Mouse (Mus musculus) layer of hippocampus, postnatal 25 days (tissue): Measurements from ENCODE around the gene Chordc1. TPM values are rescaled to one million over a fixed set of nuclear protein-coding genes. Genes with fewer than 3 reads are reported as not detected.
A peak's percentile ranks its signal among the peaks of the same experiment; 100 is the strongest.
"Not testable (repeated sequence)": the region's sequence is repeated elsewhere in the genome, so short reads cannot be mapped to it uniquely, and the experiment has no call there.

Experiments
- DNase-seq, 2 experiments: peaks; one replicate each; pipeline ENCODE4 v3.0.0; 2022; ENCODE audit warnings: mixed read lengths in 2 of 2, low spot score in 1 of 2; ENCODE audit errors: extremely low spot score in 1 of 2
- total RNA-seq, 2 experiments: library from RNA; stranded (reverse); gene quantifications; 2 replicates each; pipeline ENCODE4 v1.2.3; 2021

Gene Chordc1
- total RNA-seq, result 10 to 100 TPM; 90.5 to 99.5 TPM

DNA sequence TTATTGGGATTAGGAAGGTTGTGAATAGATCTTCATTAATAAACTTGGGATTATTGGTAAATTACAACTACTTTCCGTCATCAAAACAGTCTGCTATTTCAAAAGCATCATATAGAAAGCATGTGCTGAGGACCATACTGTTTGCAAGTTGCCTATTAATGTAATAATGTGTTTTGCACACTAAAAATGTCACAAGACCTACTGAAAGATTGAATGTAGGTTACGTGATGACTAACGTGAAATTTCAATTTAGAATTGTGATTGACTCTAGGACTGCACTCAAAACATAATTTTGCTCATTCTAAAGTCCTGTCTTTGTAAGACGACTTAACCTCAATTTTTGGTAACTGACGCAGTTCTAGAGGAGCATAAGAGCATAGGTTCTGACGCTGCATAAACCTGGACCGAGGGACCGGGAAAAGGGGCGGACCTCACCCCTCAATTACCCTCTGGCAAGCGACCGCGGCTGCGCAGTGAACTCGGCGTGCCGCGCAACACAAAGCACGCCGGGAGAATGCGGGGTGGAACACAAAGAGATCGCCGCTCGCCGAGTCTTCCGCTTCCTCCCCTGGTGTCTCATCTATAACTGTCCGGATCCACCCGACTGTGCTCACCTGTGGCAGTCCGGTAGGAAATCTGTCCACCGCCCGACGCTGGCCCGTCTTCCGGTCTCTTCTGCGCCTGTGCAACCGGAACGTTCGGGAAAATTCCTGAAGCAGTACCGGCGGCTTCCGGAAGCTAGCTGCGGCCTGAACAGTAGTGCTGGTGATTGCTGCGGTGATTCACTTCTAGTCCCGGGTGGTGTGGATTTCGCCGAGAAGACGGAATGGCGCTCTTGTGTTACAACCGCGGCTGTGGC lies at the start of gene Chordc1:
Gene Chordc1 (plus strand): TSS at position 555 of the 859 bp plus-strand sequence.
- DNase-seq, result peak; percentile 86 to 89

DNA sequence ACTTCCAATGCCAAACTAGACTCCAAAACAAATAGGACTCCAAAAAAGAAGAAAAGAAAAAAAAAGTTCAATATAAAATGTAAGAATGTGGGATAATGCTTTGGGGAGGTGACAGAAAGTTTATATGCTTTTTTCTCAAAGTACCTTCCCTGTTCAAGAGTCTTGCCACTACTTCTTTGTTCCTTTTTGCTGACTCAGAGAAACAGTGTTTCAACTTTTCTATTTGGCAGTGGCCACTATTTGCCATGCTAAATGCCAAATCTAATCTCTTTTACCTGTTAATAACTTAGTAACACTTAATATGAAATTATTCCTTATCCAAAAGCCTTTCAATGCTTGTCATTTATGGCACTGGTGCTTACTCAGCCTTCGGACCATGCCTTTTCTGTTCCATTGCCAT lies 16.0 kb upstream of the Chordc1 start:
- no peak for DNase-seq

DNA sequence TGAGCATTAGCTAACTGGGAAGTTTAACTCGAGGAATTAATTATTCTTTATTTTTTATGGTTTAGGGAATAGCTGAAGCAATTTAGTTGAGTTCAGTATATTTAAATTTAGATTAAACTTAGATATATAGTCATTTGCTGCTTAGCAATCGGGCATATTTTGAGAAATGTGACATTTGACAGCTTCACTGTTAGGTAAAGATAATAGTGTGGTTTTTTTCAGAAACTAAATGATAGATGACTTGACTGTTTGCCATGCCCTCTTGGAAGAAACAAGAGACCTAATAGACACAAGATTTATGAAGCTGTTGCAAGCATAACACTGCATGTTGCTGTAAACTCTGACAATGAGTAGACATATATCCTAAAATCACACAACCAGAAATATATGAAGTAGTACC lies 15.1 kb upstream of the Chordc1 start:
- no peak for DNase-seq

DNA sequence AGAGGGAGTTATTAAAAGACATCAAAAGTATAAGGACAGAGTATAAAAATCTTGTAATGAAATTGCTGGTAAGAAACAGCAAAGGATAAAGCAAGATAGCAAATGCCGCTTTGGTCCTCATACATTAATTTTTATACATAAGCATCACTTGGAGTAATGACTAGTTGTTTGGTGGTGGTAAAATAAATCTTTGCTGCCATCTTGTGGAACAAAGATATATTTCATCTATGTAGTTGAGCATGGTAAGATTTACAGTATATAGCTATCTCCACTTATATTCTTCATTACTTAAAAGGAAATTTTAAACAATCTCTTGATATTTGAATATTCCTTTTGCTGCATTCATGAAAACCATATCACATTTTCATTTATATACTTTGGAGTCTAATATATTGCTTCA lies 14.4 kb upstream of the Chordc1 start:
- DNase-seq, result no peak

DNA sequence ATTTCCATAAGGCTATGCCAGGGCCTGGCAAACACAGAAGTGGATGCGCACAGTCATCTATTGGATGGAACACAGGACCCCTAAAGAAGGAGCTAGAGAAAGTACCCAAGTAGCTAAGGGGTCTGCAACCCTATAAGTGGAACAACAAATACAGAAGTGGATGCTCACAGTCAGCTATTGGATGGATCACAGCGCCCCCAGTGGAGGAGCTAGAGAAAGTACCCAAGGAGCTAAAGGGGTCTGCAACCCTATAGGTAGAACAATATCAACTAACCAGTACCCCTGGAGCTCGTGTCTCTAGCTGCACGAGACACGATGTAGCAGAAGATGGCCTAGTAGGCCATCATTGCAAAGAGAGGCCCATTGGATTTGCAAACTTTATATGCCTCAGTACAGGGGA lies 13.2 kb upstream of the Chordc1 start:
- not testable (repeated sequence) for DNase-seq

DNA sequence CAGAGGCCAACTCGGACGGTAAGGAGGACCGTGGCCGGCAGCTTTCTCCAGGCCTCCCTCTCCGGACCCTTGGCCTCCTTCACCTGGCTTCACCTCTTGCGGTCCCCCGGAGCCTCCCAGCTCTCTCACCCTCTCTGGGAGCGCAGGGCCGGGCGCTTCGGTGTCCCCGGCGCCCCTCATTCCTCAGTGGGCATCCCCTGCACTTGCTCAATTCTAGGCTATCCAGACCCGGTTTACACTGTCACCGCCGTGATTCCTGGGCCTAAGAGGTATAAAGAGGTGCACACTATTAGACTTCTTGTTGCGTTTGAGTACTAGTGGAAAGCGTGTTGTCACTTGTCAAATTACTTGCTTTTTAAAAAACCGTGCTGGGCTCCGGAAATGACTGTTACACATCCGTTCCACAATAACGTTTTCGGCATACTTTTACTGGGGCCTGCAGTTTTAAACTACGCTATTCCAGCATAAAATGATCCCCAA lies 558 bp downstream of the Chordc1 start:
- no peak for DNase-seq

DNA sequence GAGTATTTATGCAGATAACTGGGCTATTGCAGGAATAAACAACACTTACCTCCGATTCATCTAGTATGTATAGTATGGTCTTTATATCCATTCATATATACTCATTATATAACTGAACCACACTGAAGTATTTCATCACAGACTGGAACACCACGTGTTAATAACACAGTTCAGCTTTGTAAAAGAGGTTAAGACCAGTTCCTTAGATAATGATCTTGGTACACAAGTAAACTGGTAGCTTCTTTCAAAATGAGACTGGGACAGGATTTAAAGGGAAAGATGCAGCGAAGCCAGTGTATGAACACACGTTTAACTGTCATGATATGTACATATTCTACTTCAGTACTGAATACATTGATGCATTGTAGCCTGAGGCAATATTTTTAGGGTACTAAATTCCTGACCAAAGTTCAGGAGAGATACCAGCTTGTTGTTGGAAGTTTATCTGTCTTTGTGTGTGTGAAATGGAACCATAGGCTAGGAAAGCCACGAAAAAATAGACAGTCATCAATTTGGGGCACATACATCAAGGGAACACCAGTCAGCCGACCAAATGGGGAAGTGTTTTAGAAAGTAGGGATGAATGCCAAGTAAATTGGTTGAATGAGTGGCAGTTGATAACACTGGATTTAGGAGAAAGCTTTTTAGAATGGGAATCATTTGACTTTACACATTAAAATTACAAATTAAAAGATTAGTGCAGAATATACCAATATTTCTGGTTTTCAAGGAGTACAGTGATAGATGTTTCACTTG lies 1.3 kb downstream of the Chordc1 start:
- DNase-seq, result no peak

DNA sequence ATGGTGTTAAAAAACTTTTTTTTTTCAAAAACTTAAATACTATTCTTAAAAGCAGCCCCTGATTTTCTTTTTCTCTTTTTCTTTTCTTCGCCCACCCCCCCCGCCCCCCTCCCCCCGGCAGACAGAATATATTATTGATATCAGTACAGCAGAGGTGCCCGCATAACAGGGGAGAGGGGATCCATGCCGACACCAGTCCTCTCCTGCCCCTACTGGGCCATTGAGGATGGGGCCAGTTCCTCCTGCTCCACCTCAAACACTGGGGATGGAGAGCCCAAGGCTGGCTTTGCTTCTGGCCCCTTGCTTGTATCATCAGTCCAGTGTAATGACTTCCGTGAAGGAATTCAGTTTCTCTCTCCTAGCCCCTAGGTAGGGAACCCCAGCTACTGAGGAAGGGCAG lies 6.4 kb downstream of the Chordc1 start:
- DNase-seq, result no peak

DNA sequence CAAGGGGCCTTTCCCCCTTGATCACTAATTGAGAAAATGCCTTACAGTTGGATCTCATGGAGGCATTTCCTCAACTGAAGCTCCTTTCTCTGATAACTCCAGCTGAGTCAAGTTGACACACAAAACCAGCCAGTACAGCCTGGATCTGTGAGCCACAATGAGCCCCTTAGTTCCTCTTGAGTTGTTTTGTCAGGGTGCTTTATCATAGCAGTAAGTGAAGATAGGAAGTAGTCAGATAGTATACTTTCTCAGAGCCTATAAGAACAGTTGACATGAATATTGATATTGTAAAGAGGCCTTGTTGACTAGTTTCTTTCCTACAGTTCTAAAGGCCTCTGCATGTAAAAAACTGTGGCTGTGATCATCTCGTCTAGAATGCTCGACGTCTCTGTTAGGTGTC lies 28.1 kb downstream of the Chordc1 start:
- no peak for DNase-seq

Other genes starting within 250 kb of the Chordc1 start
- under 1 TPM; 0.40 to 0.66 TPM for gene Naalad2, start 110.9 kb downstream of the Chordc1 start, total RNA-seq
- gene Ubtfl1, start 112.3 kb downstream of the Chordc1 start, total RNA-seq, result not detected
- not detected for gene Mbd3l2, start 138.5 kb downstream of the Chordc1 start, total RNA-seq
- gene Zfp558, start 186.1 kb downstream of the Chordc1 start, total RNA-seq, result 1 to 10 TPM; 2.2 to 5.0 TPM
- not detected for gene Mbd3l1, start 186.2 kb downstream of the Chordc1 start, total RNA-seq